Mouse (Mus musculus): ENCODE data around the gene Uvrag. TPM values are rescaled to one million over a fixed set of nuclear protein-coding genes. Genes with fewer than 3 reads are reported as not detected.

Gene Uvrag
- polyA plus RNA-seq, 1 experiment from 2014 or later = 14.2 TPM

- Histone ChIP-seq H3K36me3 (no peaks in the 10 kb centered on the region), H3K27me3 (no peaks in the 10 kb centered on the region), H3K9me3 (no peaks in the 10 kb centered on the region), H3K4me1 (replicated peaks) (peaks cover 12% of the 10 kb centered on the region), H3K4me2 (no peak overlapping the region), H3K4me3 (no peak overlapping the region), H3K27ac (no peak overlapping the region; the same call in 1 of the 2 replicates), H3K9ac (no peak overlapping the region)
- 91% methylated on average over 11 of the region's 11 CpGs for WGBS
- no peak for ATAC-seq (ENCODE audit: low FRiP score)
These were observed 21.0 kb upstream of the Uvrag start for GRCm38 (mm10) chr7:99161961-99162360.

GRCm38 (mm10) chr7:99161529-99161928, 20.6 kb upstream of the Uvrag start:
- Histone ChIP-seq H3K4me1 (replicated peaks) (peaks cover 12% of the 10 kb centered on the region), H3K4me2 (no peak overlapping the region), H3K36me3 (no peaks in the 10 kb centered on the region), H3K9ac (no peak overlapping the region), H3K27ac (no peak overlapping the region; the same call in 1 of the 2 replicates), H3K27me3 (no peaks in the 10 kb centered on the region; the same call in 1 of the 2 replicates), H3K9me3 (no peaks in the 10 kb centered on the region), H3K4me3 (no peak overlapping the region)
- WGBS = 58% methylated on average over 4 of the region's 4 CpGs
- peak; percentile 50; the same call in 1 of the 2 replicates for ATAC-seq (ENCODE audit: low FRiP score)

- Histone ChIP-seq H3K36me3 (no peaks in the 10 kb centered on the region), H3K9me3 (no peaks in the 10 kb centered on the region), H3K4me1 (replicated peaks) (peaks cover 14% of the 10 kb centered on the region), H3K4me3 (no peak overlapping the region), H3K9ac (no peak overlapping the region), H3K27me3 (no peaks in the 10 kb centered on the region; the same call in 1 of the 2 replicates), H3K4me2 (no peak overlapping the region), H3K27ac (no peak overlapping the region)
- no peak for ATAC-seq (ENCODE audit: low FRiP score)
- 57% methylated on average over 7 of the region's 7 CpGs for WGBS
These were observed 20.1 kb upstream of the Uvrag start for GRCm38 (mm10) chr7:99160995-99161394.

- Histone ChIP-seq H3K36me3 (no peaks in the 10 kb centered on the region), H3K4me1 (replicated peaks) (peaks cover 21% of the 10 kb centered on the region), H3K27me3 (no peaks in the 10 kb centered on the region; the same call in 1 of the 2 replicates), H3K27ac (no peak overlapping the region), H3K9me3 (no peaks in the 10 kb centered on the region), H3K4me3 (no peak overlapping the region), H3K4me2 (no peak overlapping the region), H3K9ac (no peak overlapping the region)
- WGBS = 80% methylated on average over 2 of the region's 2 CpGs
- ATAC-seq (ENCODE audit: low FRiP score) = no peak
These were observed 18.5 kb upstream of the Uvrag start for GRCm38 (mm10) chr7:99159446-99159845.

GRCm38 (mm10) chr7:99158904-99159303, 18.0 kb upstream of the Uvrag start:
- no peaks in the 10 kb centered on the region for H3K9me3 ChIP-seq
- 56% methylated on average over 5 of the region's 5 CpGs for WGBS
- H3K4me1 ChIP-seq (replicated peaks) = peaks cover 21% of the 10 kb centered on the region
- no peaks in the 10 kb centered on the region; the same call in 1 of the 2 replicates for H3K27me3 ChIP-seq
- no peak overlapping the region for H3K9ac ChIP-seq
- H3K4me2 ChIP-seq = no peak overlapping the region
- no peak for ATAC-seq (ENCODE audit: low FRiP score)
- no peak overlapping the region for H3K27ac ChIP-seq
- H3K36me3 ChIP-seq = no peaks in the 10 kb centered on the region
- no peak overlapping the region for H3K4me3 ChIP-seq

GRCm38 (mm10) chr7:99158011-99158410, 17.1 kb upstream of the Uvrag start:
- H3K27me3 ChIP-seq = no peaks in the 10 kb centered on the region; the same call in 1 of the 2 replicates
- no peaks in the 10 kb centered on the region for H3K36me3 ChIP-seq
- no peak for ATAC-seq (ENCODE audit: low FRiP score)
- H3K27ac ChIP-seq = no peak overlapping the region
- WGBS = 90% methylated on average over 8 of the region's 8 CpGs
- no peak overlapping the region for H3K4me3 ChIP-seq
- no peaks in the 10 kb centered on the region for H3K9me3 ChIP-seq
- no peak overlapping the region for H3K9ac ChIP-seq
- peaks cover 21% of the 10 kb centered on the region for H3K4me1 ChIP-seq (replicated peaks)
- H3K4me2 ChIP-seq = no peak overlapping the region

- Histone ChIP-seq H3K9me3 (no peaks in the 10 kb centered on the region), H3K27ac (no peak overlapping the region), H3K27me3 (no peaks in the 10 kb centered on the region; the same call in 1 of the 2 replicates), H3K4me1 (replicated peaks) (peaks cover 18% of the 10 kb centered on the region), H3K9ac (no peak overlapping the region), H3K4me3 (no peak overlapping the region), H3K4me2 (no peak overlapping the region), H3K36me3 (no peaks in the 10 kb centered on the region)
- no peak for ATAC-seq (ENCODE audit: low FRiP score)
- WGBS = 87% methylated on average over 10 of the region's 10 CpGs
These were observed 15.8 kb upstream of the Uvrag start for GRCm38 (mm10) chr7:99156737-99157136.

GRCm38 (mm10) chr7:99155311-99156289, 14.7 kb upstream of the Uvrag start:
- 34% methylated on average over 17 of the region's 17 CpGs for WGBS
- peak; percentile 65; the same call in 1 of the 2 replicates for ATAC-seq (ENCODE audit: low FRiP score)
- Histone ChIP-seq H3K36me3 (no peaks in the 10 kb centered on the region), H3K27me3 (no peaks in the 10 kb centered on the region; the same call in 1 of the 2 replicates), H3K4me1 (replicated peaks) (peaks cover 10% of the 10 kb centered on the region), H3K9ac (peak overlapping the region; percentile 26; the same call in 1 of the 2 replicates), H3K4me3 (no peak overlapping the region), H3K27ac (no peak overlapping the region), H3K4me2 (peak overlapping the region; percentile 37), H3K9me3 (no peaks in the 10 kb centered on the region)

GRCm38 (mm10) chr7:99154648-99155151, 13.8 kb upstream of the Uvrag start:
- Histone ChIP-seq H3K27ac (no peak overlapping the region), H3K9ac (no peak overlapping the region), H3K4me2 (no peak overlapping the region), H3K4me3 (no peak overlapping the region), H3K9me3 (no peaks in the 10 kb centered on the region), H3K27me3 (no peaks in the 10 kb centered on the region; the same call in 1 of the 2 replicates), H3K4me1 (replicated peaks) (peaks cover 9% of the 10 kb centered on the region), H3K36me3 (no peaks in the 10 kb centered on the region)
- peak; percentile 34; the same call in 1 of the 2 replicates for ATAC-seq (ENCODE audit: low FRiP score)
- 58% methylated on average over 8 of the region's 8 CpGs for whole genome bisulfite sequencing

- Histone ChIP-seq H3K4me3 (no peak overlapping the region), H3K4me1 (replicated peaks) (peaks cover 9% of the 10 kb centered on the region), H3K4me2 (no peak overlapping the region), H3K27ac (no peak overlapping the region), H3K9ac (no peak overlapping the region), H3K36me3 (no peaks in the 10 kb centered on the region), H3K27me3 (no peaks in the 10 kb centered on the region; the same call in 1 of the 2 replicates), H3K9me3 (no peaks in the 10 kb centered on the region)
- 90% methylated on average over 11 of the region's 11 CpGs for WGBS
- ATAC-seq (ENCODE audit: low FRiP score) = no peak
These were observed 12.8 kb upstream of the Uvrag start for GRCm38 (mm10) chr7:99153686-99154202.

- H3K9me3 ChIP-seq = no peaks in the 10 kb centered on the region
- no peaks in the 10 kb centered on the region for H3K36me3 ChIP-seq
- no peaks in the 10 kb centered on the region; the same call in 1 of the 2 replicates for H3K27me3 ChIP-seq
- no peak overlapping the region for H3K4me3 ChIP-seq
- no peak for ATAC-seq (ENCODE audit: low FRiP score)
- no peak overlapping the region for H3K9ac ChIP-seq
- peaks cover 9% of the 10 kb centered on the region for H3K4me1 ChIP-seq (replicated peaks)
- WGBS = 86% methylated on average over 8 of the region's 8 CpGs
- H3K27ac ChIP-seq = no peak overlapping the region
- no peak overlapping the region for H3K4me2 ChIP-seq
These were observed 11.8 kb upstream of the Uvrag start for GRCm38 (mm10) chr7:99152756-99153155.

- H3K27ac ChIP-seq = no peak overlapping the region
- no peaks in the 10 kb centered on the region for H3K36me3 ChIP-seq
- H3K4me3 ChIP-seq = no peak overlapping the region
- H3K9me3 ChIP-seq = no peaks in the 10 kb centered on the region
- H3K4me1 ChIP-seq (replicated peaks) = peaks cover 9% of the 10 kb centered on the region
- H3K9ac ChIP-seq = no peak overlapping the region
- ATAC-seq (ENCODE audit: low FRiP score) = peak; percentile 34; the same call in 1 of the 2 replicates
- no peak overlapping the region for H3K4me2 ChIP-seq
- no peaks in the 10 kb centered on the region; the same call in 1 of the 2 replicates for H3K27me3 ChIP-seq
- WGBS = 6% methylated on average over 7 of the region's 7 CpGs
These were observed 10.4 kb upstream of the Uvrag start for GRCm38 (mm10) chr7:99151342-99151741.

Data from hindbrain, embryonic 13.5 days (tissue).